Mouse (Mus musculus) T-cell, adult 2 months (primary cell): ENCODE results near the gene Scoc.
"Not testable (repeated sequence)": the region's sequence is repeated elsewhere in the genome, so short reads cannot be mapped to it uniquely, and the experiment has no call there.

Experiments used
- DNase-seq: peaks from one replicate; pipeline ENCODE4 v3.0.0; 2022; ENCODE audit warnings: low spot score

The Scoc gene

GRCm38 (mm10) chr8:83458222-83458621, at the start of gene Scoc:
Scoc (minus strand) TSS chr8:83458391.
- no peak for DNase-seq

- no peak for DNase-seq
Measured at GRCm38 (mm10) chr8:83459606-83460005, 1.4 kb upstream of the Scoc start.

GRCm38 (mm10) chr8:83457121-83457520, 1.1 kb downstream of the Scoc start:
- no peak for DNase-seq

GRCm38 (mm10) chr8:83451056-83451455, 7.1 kb downstream of the Scoc start:
- DNase-seq: peak; percentile 19

- no peak for DNase-seq
Measured at GRCm38 (mm10) chr8:83449960-83450359, 8.2 kb downstream of the Scoc start.

- DNase-seq: no peak
Measured at GRCm38 (mm10) chr8:83443052-83443400, 15.2 kb downstream of the Scoc start.

- peak; percentile 96 for DNase-seq
Measured at GRCm38 (mm10) chr8:83442243-83443051, 15.7 kb downstream of the Scoc start.

GRCm38 (mm10) chr8:83441656-83442242, 16.4 kb downstream of the Scoc start:
- no peak for DNase-seq

- no peak for DNase-seq
Measured at GRCm38 (mm10) chr8:83437077-83437476, 21.1 kb downstream of the Scoc start.

GRCm38 (mm10) chr8:83429071-83429524, 29.1 kb downstream of the Scoc start:
- DNase-seq: no peak

- not testable (repeated sequence) for DNase-seq
Measured at GRCm38 (mm10) chr8:83428621-83429020, 29.6 kb downstream of the Scoc start.

- DNase-seq: no peak
Measured at GRCm38 (mm10) chr8:83426949-83427348, 31.2 kb downstream of the Scoc start.

- DNase-seq: no peak
Measured at GRCm38 (mm10) chr8:83426104-83426759, 32.0 kb downstream of the Scoc start.

- no peak for DNase-seq
Measured at GRCm38 (mm10) chr8:83425202-83425601, 33.0 kb downstream of the Scoc start.

GRCm38 (mm10) chr8:83423032-83423825, 35.0 kb downstream of the Scoc start:
- no peak for DNase-seq

GRCm38 (mm10) chr8:83421354-83421753, 36.8 kb downstream of the Scoc start:
- no peak for DNase-seq

GRCm38 (mm10) chr8:83418805-83419516, 39.2 kb downstream of the Scoc start:
- DNase-seq: no peak

GRCm38 (mm10) chr8:83417970-83418369, 40.2 kb downstream of the Scoc start:
- no peak for DNase-seq

GRCm38 (mm10) chr8:83416878-83417277, 41.3 kb downstream of the Scoc start:
- DNase-seq: no peak

- DNase-seq: no peak
Measured at GRCm38 (mm10) chr8:83408496-83408895, 49.7 kb downstream of the Scoc start.

- no peak for DNase-seq
Measured at GRCm38 (mm10) chr8:83406836-83407235, 51.4 kb downstream of the Scoc start.

- DNase-seq: no peak
Measured at GRCm38 (mm10) chr8:83405548-83405947, 52.6 kb downstream of the Scoc start.
